Mouse (Mus musculus): ENCODE measurements at regions not wholly inside any gene's neighbourhood (a gene's known extent, or its start where the extent isn't known, plus 50 kb on each side); places are given as distances from the start of the nearest gene placed in this dataset.

DNA sequence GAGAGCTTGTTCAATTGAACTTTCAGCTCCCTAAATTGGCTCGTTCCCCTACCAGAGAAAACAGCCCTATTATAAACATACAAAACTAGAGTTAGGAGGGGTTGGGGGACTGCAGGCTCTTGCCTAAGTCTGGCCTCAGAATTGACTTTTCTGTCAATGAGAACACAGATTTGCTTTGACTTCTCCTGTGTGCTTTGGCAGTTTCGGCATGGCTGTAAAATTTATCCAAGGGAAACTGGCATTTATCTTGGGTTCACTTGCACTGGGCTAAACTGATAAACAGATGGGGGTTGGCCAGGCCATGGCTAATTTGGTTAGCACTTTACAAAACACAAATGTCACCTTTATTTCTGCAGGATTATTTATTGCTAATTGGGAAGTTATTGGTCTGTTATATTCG, 141.7 kb downstream of the Foxa2 start:
- TF ChIP-seq POLR2A (IDR thresholded peaks at IDR 0.05; ENCODE audit: extremely low read depth, insufficient read depth, low read length) (no peak), CTCF (IDR thresholded peaks at IDR 0.05; ENCODE audit: extremely low read depth, insufficient read depth, low read length) (no peak)
